Comparison of ENCODE assay signal across 8 mouse cellular contexts in genomic region chr11:87422511-87423340, GRCm38 (mm10). TPM values are rescaled to one million over a fixed set of nuclear protein-coding genes. Genes with fewer than 3 reads are reported as not detected.
DNase-seq lines count a peak whose midpoint lies in the region; ATAC-seq and TF ChIP-seq lines count a peak whose summit lies in the region.

No protein-coding gene starts in this region.

- no peaks in the 10 kb centered on the region for H3K36me3 ChIP-seq in megakaryocyte, embryonic 14.5 days (replicated peaks; ENCODE audit: low read length)

- H3K4me1 ChIP-seq in megakaryocyte, embryonic 14.5 days = peaks cover 43% of the 10 kb centered on the region

- H3K27ac ChIP-seq in gastrocnemius, adult 2 months = peak overlapping the region; percentile 97

- peak; percentile 75 for DNase-seq in gastrocnemius, adult 2 months
- DNase-seq in hindlimb bud, embryonic 11.5 days (ENCODE audit: extremely low spot score, low read depth, low spot score) = peak; percentile 97
- peak; percentile 90 to 93 for DNase-seq in left cerebral cortex, adult 8-10 months (ENCODE audit: low spot score in 2 of 2)
- DNase-seq in right cerebral cortex, postnatal 10 days (ENCODE audit: low spot score in 2 of 2) = peak; percentile 92 to 95
- peak; percentile 77 to 81 for DNase-seq in urinary bladder, postnatal 4 days (ENCODE audit: low spot score in 2 of 2)

- peak overlapping the region; percentile 72 for H3K4me3 ChIP-seq in gastrocnemius, adult 2 months
- peak overlapping the region; percentile 89 for H3K4me3 ChIP-seq in megakaryocyte, embryonic 14.5 days (replicated peaks)

- no peak for TF ChIP-seq CTCF in gastrocnemius, adult 2 months (IDR thresholded peaks at IDR 0.05)

- H3K9me3 ChIP-seq in megakaryocyte, embryonic 14.5 days = no peaks in the 10 kb centered on the region

- intact Hi-C loops in gastrocnemius, adult 2 months (cut with DNase I) = loop anchor here (5.0 to 10.0 kb wide), 2 partner anchors 170 to 622 kb away; partner anchors contain the start of genes Mtmr4 and Srsf1

- no peaks in the 10 kb centered on the region for H3K27me3 ChIP-seq in megakaryocyte, embryonic 14.5 days (replicated peaks)

- peak; percentile 71 for ATAC-seq in activated CD4-positive, CD25-positive, alpha-beta regulatory T cell, adult 4 months
- peak; percentile 63 for ATAC-seq in common myeloid progenitor, adult 5-6 weeks (replicated peaks; ENCODE audit: low read depth, poor library complexity, severe bottlenecking)

RNA-seq across cellular contexts. Expression of gene Tex14, which starts 17.9 kb away (rescaled TPM):
- polyA plus RNA-seq in activated CD4-positive, CD25-positive, alpha-beta regulatory T cell, adult 4 months (2017; shearing (Covaris generic)) = under 1 TPM; 0.22 to 0.58 TPM
- total RNA-seq in common myeloid progenitor, adult 5-6 weeks (2017) = 0.27 and 1.0 TPM in 2 replicates
- total RNA-seq in gastrocnemius, adult 2 months (2021) = not detected
- 1 to 10 TPM in 1 of 4 experiments, under 1 TPM in 1, not detected in 2; 0.57 to 1.4 TPM for total RNA-seq in left cerebral cortex, adult 8-10 months (2022)
- polyA plus RNA-seq in megakaryocyte, embryonic 14.5 days (2012; ENCODE audit: insufficient read depth, low replicate concordance) = not detected in 2 replicates

RNA-seq across cellular contexts. Expression of gene Rad51c, which starts 18.0 kb away (rescaled TPM):
- polyA plus RNA-seq in activated CD4-positive, CD25-positive, alpha-beta regulatory T cell, adult 4 months (2017; shearing (Covaris generic)) = 1 to 10 TPM; 1.2 to 1.6 TPM
- total RNA-seq in common myeloid progenitor, adult 5-6 weeks (2017) = 3.4 and 5.2 TPM in 2 replicates
- total RNA-seq in gastrocnemius, adult 2 months (2021) = under 1 TPM; 0.26 to 0.45 TPM
- 1 to 10 TPM; 2.6 to 4.7 (median 4.0) TPM for total RNA-seq in left cerebral cortex, adult 8-10 months (2022)
- polyA plus RNA-seq in megakaryocyte, embryonic 14.5 days (2012; ENCODE audit: insufficient read depth, low replicate concordance) = 0.22 TPM in 1 of 2 replicates, not detected in the other

Comparison
In these comparisons a context has a peak if more than half of its experiments do, and no peak if none do; other contexts are left out.
1. Peak in every context shown above with its lines: DNase-seq, ATAC-seq, H3K4me3 ChIP-seq and H3K27ac ChIP-seq.